Mouse (Mus musculus) forebrain, embryonic 10.5 days (tissue): ENCODE results near the gene Zfp977. TPM values are rescaled to one million over a fixed set of nuclear protein-coding genes. Genes with fewer than 3 reads are reported as not detected.
"Not testable (repeated sequence)": the region's sequence is repeated elsewhere in the genome, so short reads cannot be mapped to it uniquely, and the experiment has no call there.

ENCODE experiments used
- DNase-seq: peaks from one replicate; pipeline ENCODE4 v3.0.0-alpha.2; 2017; ENCODE audit warnings: low spot score; ENCODE audit errors: extremely low spot score
- H3K27ac ChIP-seq: fragments of 300-500 bp; sonication (generic); 2 replicates; pipeline ENCODE4 v1.5.1; 2016; ENCODE audit warnings: mild to moderate bottlenecking
- H3K27me3 ChIP-seq: fragments of 300-500 bp; sonication (generic); 2 replicates; pipeline ENCODE4 v1.6.1; 2016; ENCODE audit warnings: mild to moderate bottlenecking; ENCODE audit not compliant: poor library complexity, severe bottlenecking
- H3K36me3 ChIP-seq: fragments of 300-500 bp; sonication (generic); replicated peaks from 2 replicates; pipeline ENCODE4 v1.6.1; 2016; ENCODE audit warnings: mild to moderate bottlenecking, moderate library complexity
- H3K4me1 ChIP-seq: fragments of 300-500 bp; sonication (generic); 2 replicates; pipeline ENCODE4 v1.6.1; 2016
- H3K4me3 ChIP-seq: fragments of 300-500 bp; sonication (generic); 2 replicates; pipeline ENCODE4 v1.5.1; 2016; ENCODE audit warnings: mild to moderate bottlenecking, moderate library complexity
- H3K9me3 ChIP-seq: fragments of 300-500 bp; sonication (generic); 2 replicates; pipeline ENCODE4 v1.6.1; 2016; ENCODE audit warnings: mild to moderate bottlenecking, moderate library complexity
- WGBS: fragments of 180-500 bp; shearing (Covaris S2); methylation state at CpG from one replicate; pipeline ENCODE4 v1.1.7; 2016; 5-methylcytosine and 5-hydroxymethylcytosine counted together
- microRNA-seq: library from miRNA; unstranded; fragments of <30 nt; microRNA quantifications from one replicate; pipeline ENCODE4, GENCODE M21; 2017
- polyA plus RNA-seq: library from polyadenylated mRNA; unstranded; fragments of >200 nt; fragmentation: Nextera tagmentation; extraction: Ambion mirVana; gene quantifications from 2 replicates; pipeline ENCODE4 v1.2.1, GENCODE M21; 2016

Zfp977 gene
- 0.81 and 1.4 TPM in 2 replicates for polyA plus RNA-seq

DNA sequence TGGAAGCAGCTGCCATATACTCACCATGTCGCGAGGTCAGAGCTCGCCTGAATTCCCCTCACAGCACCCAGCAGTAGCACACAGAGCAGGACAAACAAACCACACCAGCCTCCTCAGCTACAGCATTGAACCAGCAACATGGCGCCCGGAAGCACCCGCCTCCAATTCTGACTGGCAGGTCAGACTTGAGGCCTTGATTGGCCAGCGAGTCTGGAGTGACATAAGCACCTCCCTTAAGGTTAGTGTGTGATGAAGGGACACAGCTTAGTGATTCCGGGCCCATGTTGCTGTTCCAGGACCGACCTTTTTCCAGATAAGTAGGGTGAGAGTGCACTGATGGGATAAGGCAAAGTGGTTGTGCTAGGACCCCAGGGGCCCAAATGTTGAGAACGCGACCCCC is at the start of gene Zfp977:
Zfp977 (minus strand) TSS at position 135 of the 400 bp plus-strand sequence.
- not testable (repeated sequence) for H3K4me1 ChIP-seq, DNase-seq, H3K4me3 ChIP-seq, H3K27me3 ChIP-seq, H3K36me3 ChIP-seq, H3K27ac ChIP-seq
- 90% methylated on average over 11 of the region's 11 CpGs for WGBS
- H3K9me3 ChIP-seq, result peaks cover 69% of the 10 kb centered on the region

DNA sequence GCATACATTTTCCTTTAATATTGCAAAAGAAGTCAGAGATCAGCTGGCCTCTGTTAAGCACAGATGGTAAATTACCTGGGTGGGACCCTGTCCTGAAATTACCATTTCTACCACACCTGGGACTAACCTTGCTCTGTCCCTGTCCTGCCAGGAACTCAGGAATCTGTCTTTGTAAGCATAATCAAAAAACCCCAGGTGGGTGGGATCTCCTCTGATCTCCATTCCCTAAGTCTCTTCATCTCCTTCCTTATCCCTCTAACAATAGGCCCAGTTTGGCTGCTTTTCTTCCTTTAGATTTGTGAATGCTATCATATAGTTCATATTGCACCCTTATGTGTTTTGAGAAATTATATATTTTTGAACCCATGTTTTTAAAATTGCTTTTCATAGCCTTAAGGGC is 38.7 kb upstream of the Zfp977 start:
- not testable (repeated sequence) for H3K27me3 ChIP-seq, H3K4me1 ChIP-seq, DNase-seq, H3K27ac ChIP-seq, H3K4me3 ChIP-seq, H3K36me3 ChIP-seq
- peaks cover 69% of the 10 kb centered on the region for H3K9me3 ChIP-seq

DNA sequence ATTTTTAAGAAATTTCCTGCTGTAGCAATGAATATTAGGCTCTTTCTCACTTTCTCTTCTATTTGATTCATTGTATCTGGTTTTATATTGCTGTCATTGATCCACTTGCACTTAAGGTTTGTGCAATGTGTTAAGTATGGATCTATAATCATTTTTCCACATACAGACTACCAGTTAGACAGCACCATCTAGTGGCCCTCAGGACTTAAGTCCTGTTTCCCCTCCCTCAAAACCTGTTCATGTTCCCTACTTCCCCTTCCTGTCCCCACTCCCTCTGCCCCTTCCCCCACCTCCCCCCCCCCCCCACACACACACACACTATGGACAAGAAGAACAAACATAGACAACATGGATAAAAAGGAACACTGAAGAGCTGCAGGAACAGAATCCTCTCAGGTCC is 3.3 kb upstream of the Zfp977 start:
- not testable (repeated sequence) for H3K4me1 ChIP-seq, H3K4me3 ChIP-seq, H3K36me3 ChIP-seq, H3K27me3 ChIP-seq, H3K27ac ChIP-seq, DNase-seq
- H3K9me3 ChIP-seq, result peaks cover 72% of the 10 kb centered on the region

DNA sequence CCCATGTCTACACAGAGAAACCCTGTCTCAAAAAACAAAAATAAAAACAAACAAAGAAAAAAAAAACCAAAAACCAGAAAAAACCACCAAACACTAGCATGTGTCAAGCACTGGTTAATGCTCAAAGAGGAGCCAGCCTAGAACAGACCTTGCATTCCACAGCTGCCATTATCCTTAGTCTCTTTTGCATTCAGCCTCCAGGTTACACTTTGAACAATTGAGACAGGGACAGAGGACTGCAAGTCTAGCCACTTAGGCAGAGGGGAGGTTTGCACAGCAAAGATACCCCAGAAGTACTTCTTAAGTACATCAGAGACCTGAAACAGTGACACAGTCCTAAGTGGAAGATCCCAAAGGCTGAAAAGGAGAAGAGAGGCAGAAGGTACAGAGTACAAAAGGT is 1.0 kb downstream of the Zfp977 start:
- peaks cover 73% of the 10 kb centered on the region for H3K9me3 ChIP-seq
- DNase-seq, H3K4me1 ChIP-seq, H3K27ac ChIP-seq, H3K36me3 ChIP-seq, H3K4me3 ChIP-seq, H3K27me3 ChIP-seq: not testable (repeated sequence)

DNA sequence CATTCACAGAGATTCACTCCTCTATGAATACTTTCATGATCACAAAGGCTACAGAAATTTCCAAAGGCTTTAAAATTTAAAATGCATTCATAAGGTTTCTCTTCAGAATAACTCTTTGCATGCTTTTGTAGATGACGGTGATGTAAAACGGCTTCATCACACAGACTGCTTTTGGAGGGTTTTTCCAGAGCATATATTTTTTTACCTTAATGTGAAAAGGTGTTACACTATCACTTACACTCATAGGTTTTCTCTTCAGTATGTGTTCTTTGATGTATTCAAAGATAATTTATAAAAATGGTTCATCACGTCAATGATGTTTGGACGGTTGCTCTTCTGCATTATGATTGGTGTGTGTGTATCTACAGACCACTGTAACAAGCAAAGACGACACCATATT is 13.9 kb downstream of the Zfp977 start, which contains the start of gene Gm21028:
Gm21028 (minus strand) TSS at position 101 of the 400 bp plus-strand sequence.
- H3K27me3 ChIP-seq, result no peaks in the 10 kb centered on the region
- no peak for DNase-seq
- H3K4me3 ChIP-seq, result no peak within 1 kb of the TSS
- H3K27ac ChIP-seq, result no peak within 1 kb of the TSS
- 92% methylated on average over 5 of the region's 5 CpGs for WGBS
- no peaks in the 10 kb centered on the region for H3K4me1 ChIP-seq
- peaks cover 94% of the 10 kb centered on the region for H3K9me3 ChIP-seq
- H3K36me3 ChIP-seq, result no peaks in the 10 kb centered on the region; the same call in 1 of the 2 replicates

DNA sequence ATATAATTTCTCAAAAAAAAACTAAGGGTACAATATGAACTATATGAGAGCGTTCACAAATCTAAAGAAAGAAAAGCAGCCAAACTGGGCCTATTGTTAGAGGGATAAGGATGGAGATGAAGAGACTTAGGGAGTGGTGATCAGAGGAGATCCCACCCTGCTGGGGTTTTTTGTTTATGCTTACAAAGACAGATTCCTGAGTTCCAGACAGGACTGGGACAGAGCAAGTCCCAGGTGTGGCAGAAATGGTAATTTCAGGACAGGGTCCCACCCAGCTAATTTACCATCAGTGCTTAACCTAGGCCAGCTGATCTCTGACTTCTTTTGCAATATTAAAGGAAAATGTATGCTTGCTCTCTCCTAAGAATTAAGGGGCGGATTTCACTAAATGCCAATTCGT is 40.6 kb downstream of the Zfp977 start:
- Histone ChIP-seq H3K27me3 (no peaks in the 10 kb centered on the region), H3K4me3 (no peak overlapping the region), H3K27ac (no peak overlapping the region), H3K36me3 (no peaks in the 10 kb centered on the region), H3K4me1 (no peaks in the 10 kb centered on the region), H3K9me3 (peaks cover 51% of the 10 kb centered on the region)
- DNase-seq, result no peak
- 86% methylated on average over 3 of the region's 3 CpGs for WGBS

Small RNAs within 50 kb of the gene (microRNA-seq; reads per million reads assigned to microRNA genes)
- gene Gm24938, result not detected

Other genes starting within 250 kb of the Zfp977 start
- not detected in 2 replicates for gene 4933421I07Rik, start 144.4 kb downstream of the Zfp977 start, polyA plus RNA-seq
- gene Zfp141, start 86.8 kb downstream of the Zfp977 start, polyA plus RNA-seq, result 15.0 and 15.2 TPM in 2 replicates
- not detected in 2 replicates for gene Gm21028, start 14.0 kb downstream of the Zfp977 start, polyA plus RNA-seq
- 3.9 and 4.0 TPM in 2 replicates for gene Zfp976, start 50.0 kb upstream of the Zfp977 start, polyA plus RNA-seq
- 7.8 and 8.3 TPM in 2 replicates for gene Zfp975, start 100.2 kb upstream of the Zfp977 start, polyA plus RNA-seq
- gene Gm17067, start 134.5 kb upstream of the Zfp977 start, polyA plus RNA-seq, result not detected in 2 replicates
- gene Vmn2r62, start 201.0 kb upstream of the Zfp977 start, polyA plus RNA-seq, result not detected in 2 replicates